Mouse (Mus musculus) heart, adult 2 months (tissue): ENCODE results near the gene 4930469K13Rik. TPM values are rescaled to one million over a fixed set of nuclear protein-coding genes. Genes with fewer than 3 reads are reported as not detected.

Source experiments
- DNase-seq, 2 experiments: peaks; one replicate each; pipeline ENCODE4 v3.0.0; 2021
- H3K27ac ChIP-seq: fragments of 200-600 bp; 2 replicates; pipeline ENCODE4 v1.8.1; 2022
- H3K27me3 ChIP-seq: fragments of 200-500 bp; 2 replicates; pipeline ENCODE4 v1.6.1; 2012; ENCODE audit warnings: mild to moderate bottlenecking, low read length, inconsistent platforms, mixed read lengths; ENCODE audit not compliant: control insufficient read depth, insufficient read depth
- H3K36me3 ChIP-seq: fragments of 200-500 bp; 2 replicates; pipeline ENCODE4 v1.6.1; 2012; ENCODE audit warnings: low read length, inconsistent platforms; ENCODE audit not compliant: control insufficient read depth, insufficient read depth
- H3K4me1 ChIP-seq: fragments of 200-500 bp; 2 replicates; pipeline ENCODE4 v1.6.1; 2011; ENCODE audit warnings: low read length; ENCODE audit not compliant: control insufficient read depth, insufficient read depth
- H3K4me3 ChIP-seq: fragments of 200-600 bp; 2 replicates; pipeline ENCODE4 v1.8.1; 2022
- H3K79me2 ChIP-seq: fragments of 200-500 bp; replicated peaks from 2 replicates; pipeline ENCODE4 v1.6.1; 2012; ENCODE audit warnings: mild to moderate bottlenecking, inconsistent platforms, low read length, moderate library complexity, mixed read lengths; ENCODE audit not compliant: control insufficient read depth, insufficient read depth
- H3K9ac ChIP-seq: fragments of 200-500 bp; 2 replicates; pipeline ENCODE4 v1.6.1; 2012; ENCODE audit warnings: low read depth, mild to moderate bottlenecking, control low read depth, inconsistent platforms, low read length, mixed read lengths
- CTCF ChIP-seq: fragments of 200-600 bp; IDR thresholded peaks from 2 replicates; pipeline ENCODE4 v1.8.1; 2022; ENCODE audit warnings: antibody characterized with exemption, mild to moderate bottlenecking, moderate library complexity
- EP300 ChIP-seq: fragments of 200-500 bp; IDR thresholded peaks from 2 replicates; pipeline ENCODE4 v1.6.1; 2011; ENCODE audit warnings: low read depth, low read length, control low read depth; ENCODE audit not compliant: insufficient read depth
- POLR2A ChIP-seq: fragments of 200-500 bp; IDR thresholded peaks from 2 replicates; pipeline ENCODE4 v1.6.1; 2011; ENCODE audit warnings: mild to moderate bottlenecking, low read depth, low read length, control low read depth; ENCODE audit not compliant: insufficient read depth
- WGBS: fragments of 180-500 bp; shearing (Covaris S2); methylation state at CpG from one replicate; pipeline ENCODE4 v1.1.7; 2018; 5-methylcytosine and 5-hydroxymethylcytosine counted together
- intact Hi-C: fragments of 180-260 bp; cut with DNase I; formaldehyde crosslinking; loops from one replicate; pipeline ENCODE4 v1.15.1; 2025
- polyA plus RNA-seq: library from polyadenylated mRNA; depleted of rRNA; stranded (reverse); fragments of >200 nt; gene quantifications from 2 replicates; pipeline ENCODE4 v1.2.3, GENCODE M21; 2012
- total RNA-seq, 2 experiments: library from RNA; stranded (reverse); gene quantifications; 2 replicates each; pipeline ENCODE4 v1.2.3; 2021

4930469K13Rik gene
- total and polyA plus RNA-seq, 3 experiments = not detected

DNA sequence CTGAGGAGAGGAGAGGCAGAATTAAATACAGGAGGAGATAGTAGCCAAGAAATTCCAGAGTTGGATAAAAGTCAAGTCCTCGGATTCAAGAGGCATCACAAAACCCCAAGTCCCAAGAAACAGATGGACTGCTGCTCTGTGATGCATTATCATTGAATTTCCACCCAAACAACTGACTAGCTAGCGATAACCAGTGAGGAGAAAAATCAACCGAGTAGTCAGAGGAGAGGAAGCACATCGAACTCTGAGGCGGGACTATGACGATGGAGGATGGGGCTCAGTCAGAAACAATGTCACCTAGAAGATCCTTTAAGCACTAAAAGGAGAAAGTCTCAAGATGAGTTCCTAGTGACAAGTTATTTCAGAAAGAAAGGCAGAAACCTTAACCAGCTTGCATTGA, 39.4 kb downstream of the 4930469K13Rik start:
- intact Hi-C loops = no loop called here
- no peaks in the 10 kb centered on the region for H3K27me3 ChIP-seq
- H3K36me3 ChIP-seq = no peaks in the 10 kb centered on the region
- 78% methylated on average over 6 of the region's 6 CpGs for WGBS
- H3K27ac ChIP-seq = no peak overlapping the region
- H3K4me1 ChIP-seq = no peaks in the 10 kb centered on the region
- DNase-seq = no peak
- no peak overlapping the region for H3K9ac ChIP-seq
- no peak overlapping the region for H3K4me3 ChIP-seq
- no peak for TF ChIP-seq CTCF
- TF ChIP-seq POLR2A = no peak
- TF ChIP-seq EP300 = no peak
- H3K79me2 ChIP-seq = no peaks in the 10 kb centered on the region

DNA sequence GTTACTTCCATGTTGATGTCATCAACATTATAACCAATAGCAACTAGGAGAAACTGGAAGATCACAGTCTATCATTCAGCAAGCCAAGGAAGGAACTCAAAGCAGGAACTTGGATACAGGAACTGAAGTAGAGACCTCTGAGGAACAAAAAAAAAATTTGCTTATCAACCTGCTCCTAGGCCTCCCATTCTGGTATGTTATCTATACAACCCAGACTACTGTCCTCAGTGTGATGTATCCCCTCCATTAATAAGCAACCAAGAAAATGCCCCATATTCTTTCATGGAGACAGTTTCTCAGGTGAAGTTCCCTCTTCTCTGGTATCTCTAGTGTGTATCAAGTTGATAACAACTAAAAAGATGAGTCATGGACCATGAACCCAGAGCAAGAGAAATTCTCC, 40.0 kb downstream of the 4930469K13Rik start:
- no peak for DNase-seq
- no peak overlapping the region for H3K9ac ChIP-seq
- no peak for TF ChIP-seq POLR2A
- TF ChIP-seq EP300 = no peak
- no peak for TF ChIP-seq CTCF
- H3K4me3 ChIP-seq = no peak overlapping the region
- no peaks in the 10 kb centered on the region for H3K27me3 ChIP-seq
- no peaks in the 10 kb centered on the region for H3K79me2 ChIP-seq
- no peaks in the 10 kb centered on the region for H3K36me3 ChIP-seq
- H3K4me1 ChIP-seq = no peaks in the 10 kb centered on the region
- H3K27ac ChIP-seq = no peak overlapping the region
- intact Hi-C loops = no loop called here

GRCm38 (mm10) chr11:34056715-34057114, 41.6 kb downstream of the 4930469K13Rik start:
- no peaks in the 10 kb centered on the region for H3K36me3 ChIP-seq
- H3K27ac ChIP-seq = no peak overlapping the region
- TF ChIP-seq POLR2A (no peak), EP300 (no peak), CTCF (no peak)
- no peak overlapping the region for H3K9ac ChIP-seq
- H3K27me3 ChIP-seq = no peaks in the 10 kb centered on the region
- 84% methylated on average over 1 of the region's 1 CpGs for WGBS
- intact Hi-C loops = no loop called here
- H3K4me3 ChIP-seq = no peak overlapping the region
- no peak for DNase-seq
- no peaks in the 10 kb centered on the region for H3K79me2 ChIP-seq
- H3K4me1 ChIP-seq = no peaks in the 10 kb centered on the region

GRCm38 (mm10) chr11:34054031-34054727, 44.2 kb downstream of the 4930469K13Rik start:
- H3K79me2 ChIP-seq = no peaks in the 10 kb centered on the region
- TF ChIP-seq POLR2A (no peak), EP300 (no peak), CTCF (no peak)
- no peak for DNase-seq
- H3K9ac ChIP-seq = no peak overlapping the region
- intact Hi-C loops = no loop called here
- no peaks in the 10 kb centered on the region for H3K27me3 ChIP-seq
- no peaks in the 10 kb centered on the region for H3K4me1 ChIP-seq
- no peaks in the 10 kb centered on the region for H3K36me3 ChIP-seq
- H3K4me3 ChIP-seq = no peak overlapping the region
- H3K27ac ChIP-seq = no peak overlapping the region
- 69% methylated on average over 7 of the region's 7 CpGs for WGBS

DNA sequence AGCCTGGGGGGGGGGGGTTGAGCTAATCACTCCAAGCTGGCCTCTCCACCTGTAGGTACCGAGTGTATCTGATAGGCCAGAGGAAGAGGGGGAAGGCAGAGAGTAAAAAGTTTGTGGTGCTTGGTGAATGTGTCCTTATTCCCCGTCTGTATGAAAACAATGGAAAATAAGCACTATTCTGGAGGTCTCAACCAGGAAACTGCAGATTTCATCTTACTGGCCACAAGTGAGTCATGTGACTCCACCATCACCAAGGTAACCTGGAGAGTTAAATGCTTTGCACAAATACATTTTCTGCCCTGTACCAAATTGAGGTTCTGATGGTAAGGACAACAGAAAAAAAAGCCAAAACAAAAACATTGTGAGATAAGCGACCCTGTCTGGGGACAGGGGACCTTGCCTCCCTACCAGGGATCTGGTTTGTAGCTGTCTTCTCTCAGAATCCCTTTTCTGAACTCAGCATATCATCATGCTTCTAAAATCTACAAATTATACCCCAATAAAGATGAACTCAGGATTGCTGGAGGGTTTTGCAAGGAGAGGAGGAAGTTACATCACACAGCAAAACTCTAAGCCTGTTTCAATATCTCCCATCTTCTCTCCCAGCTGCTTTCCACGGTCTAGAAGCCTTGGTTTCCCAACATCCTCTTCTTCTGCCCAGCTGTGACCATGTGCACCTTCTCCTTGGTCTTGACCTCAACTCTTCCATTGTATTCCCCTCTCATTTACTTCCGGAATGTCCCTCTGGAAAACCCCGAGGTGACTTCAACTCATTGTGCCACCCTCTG, 45.1 kb downstream of the 4930469K13Rik start:
- TF ChIP-seq CTCF (no peak), POLR2A (no peak), EP300 (no peak)
- WGBS = 57% methylated on average over 6 of the region's 6 CpGs
- H3K36me3 ChIP-seq = no peaks in the 10 kb centered on the region

DNA sequence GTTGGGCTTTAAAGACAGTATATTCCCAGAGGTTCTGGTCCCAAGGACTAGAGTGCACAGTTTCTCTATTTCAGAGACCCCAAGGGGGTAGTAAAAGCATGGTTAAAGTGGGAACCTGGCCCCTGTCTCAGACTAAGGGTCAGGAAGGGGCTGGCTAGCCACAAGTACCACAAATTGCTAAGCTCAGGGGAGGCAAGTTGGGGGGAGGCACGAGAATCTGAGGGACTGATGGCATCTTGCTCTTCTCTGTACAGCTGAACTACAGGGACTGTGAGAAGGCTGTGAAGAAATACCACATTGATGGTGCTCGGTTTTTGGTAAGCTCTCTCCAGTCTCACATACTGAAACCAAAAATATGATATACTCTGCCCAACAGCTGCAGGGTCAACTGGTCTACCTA, 47.7 kb downstream of the 4930469K13Rik start:
- H3K9ac ChIP-seq = no peak overlapping the region
- DNase-seq = no peak
- no peaks in the 10 kb centered on the region for H3K27me3 ChIP-seq
- TF ChIP-seq CTCF (no peak), POLR2A (no peak), EP300 (no peak)
- WGBS = 63% methylated on average over 2 of the region's 2 CpGs
- no peaks in the 10 kb centered on the region for H3K36me3 ChIP-seq
- intact Hi-C loops = no loop called here
- H3K27ac ChIP-seq = no peak overlapping the region
- no peaks in the 10 kb centered on the region for H3K79me2 ChIP-seq
- no peak overlapping the region for H3K4me3 ChIP-seq
- H3K4me1 ChIP-seq = no peaks in the 10 kb centered on the region

More for the DNA sequence above, 45.1 kb downstream of the 4930469K13Rik start:
- no peak overlapping the region for H3K4me3 ChIP-seq
- H3K9ac ChIP-seq = no peak overlapping the region
- intact Hi-C loops = no loop called here
- H3K79me2 ChIP-seq = no peaks in the 10 kb centered on the region
- H3K27me3 ChIP-seq = no peaks in the 10 kb centered on the region
- H3K27ac ChIP-seq = no peak overlapping the region
- DNase-seq = no peak
- H3K4me1 ChIP-seq = no peaks in the 10 kb centered on the region
